Mouse (Mus musculus) liver, adult 10 weeks (tissue): Measurements from ENCODE around the gene Tmie. TPM values are rescaled to one million over a fixed set of nuclear protein-coding genes. Genes with fewer than 3 reads are reported as not detected.

Experiments used
- polyA plus RNA-seq: library from polyadenylated mRNA; stranded (reverse); fragments of 350-450 nt; fragmentation: Illumina TruSeq; extraction: RNeasy Lipid Tissue Mini Kit (QIAGEN cat#74804); gene quantifications from one replicate; pipeline ENCODE4 v1.2.3, GENCODE M21; 2014; ENCODE audit warnings: low read depth, low replicate concordance

Tmie gene
- 9.6 TPM for polyA plus RNA-seq

DNA sequence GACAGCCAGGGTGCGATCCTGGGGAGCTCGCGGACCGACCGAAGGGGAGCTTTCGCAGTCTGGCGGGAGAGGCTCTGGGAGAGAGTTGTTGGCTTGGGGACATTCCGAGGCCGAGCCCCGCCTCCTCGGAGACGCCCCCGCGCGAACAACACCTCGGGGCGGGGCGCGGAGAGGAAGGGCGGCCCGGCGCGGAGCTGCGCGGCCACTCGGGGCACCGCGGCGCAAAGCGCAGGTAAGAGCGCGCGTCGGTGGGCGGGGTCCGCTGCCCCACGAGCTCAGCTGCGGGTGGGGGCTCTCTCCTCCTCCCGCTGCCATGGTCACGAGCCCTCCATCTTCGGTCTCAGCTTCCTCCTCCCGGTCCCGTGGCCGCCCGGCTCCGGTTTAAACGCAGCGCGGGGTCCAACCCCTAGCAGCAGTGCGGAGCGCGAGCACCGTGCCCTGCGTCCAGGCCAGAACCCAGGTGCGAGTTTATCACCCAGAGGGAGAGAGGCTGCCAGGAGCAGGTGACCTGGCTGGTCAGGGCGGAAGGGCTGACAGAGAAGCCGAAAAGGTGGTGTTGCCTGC lies at the start of gene Tmie:
TSS of gene Tmie (minus strand) at position 116 of the 564 bp plus-strand sequence.

DNA sequence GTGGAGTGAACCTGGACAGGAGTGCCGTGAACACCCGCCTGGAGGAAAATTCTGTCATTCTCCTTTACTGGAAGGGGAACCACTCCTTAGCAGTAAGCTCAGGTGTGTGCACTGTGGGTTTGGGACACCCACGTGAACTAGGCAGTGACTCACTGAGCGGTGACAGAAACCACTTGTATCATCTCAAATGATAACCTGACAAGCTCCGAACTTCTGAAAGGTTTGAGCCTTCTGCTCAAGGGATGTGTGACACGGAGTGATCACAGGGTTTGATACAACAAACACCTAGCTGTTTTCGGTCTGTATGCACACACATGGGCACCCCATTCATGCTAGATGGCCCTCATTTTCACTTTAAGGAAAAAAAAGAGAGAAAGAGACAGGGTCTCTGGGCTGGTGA lies 36.9 kb upstream of the Tmie start, which contains the start of gene Fam240a:
TSS of gene Fam240a (minus strand) at position 76 of the 400 bp plus-strand sequence.

DNA sequence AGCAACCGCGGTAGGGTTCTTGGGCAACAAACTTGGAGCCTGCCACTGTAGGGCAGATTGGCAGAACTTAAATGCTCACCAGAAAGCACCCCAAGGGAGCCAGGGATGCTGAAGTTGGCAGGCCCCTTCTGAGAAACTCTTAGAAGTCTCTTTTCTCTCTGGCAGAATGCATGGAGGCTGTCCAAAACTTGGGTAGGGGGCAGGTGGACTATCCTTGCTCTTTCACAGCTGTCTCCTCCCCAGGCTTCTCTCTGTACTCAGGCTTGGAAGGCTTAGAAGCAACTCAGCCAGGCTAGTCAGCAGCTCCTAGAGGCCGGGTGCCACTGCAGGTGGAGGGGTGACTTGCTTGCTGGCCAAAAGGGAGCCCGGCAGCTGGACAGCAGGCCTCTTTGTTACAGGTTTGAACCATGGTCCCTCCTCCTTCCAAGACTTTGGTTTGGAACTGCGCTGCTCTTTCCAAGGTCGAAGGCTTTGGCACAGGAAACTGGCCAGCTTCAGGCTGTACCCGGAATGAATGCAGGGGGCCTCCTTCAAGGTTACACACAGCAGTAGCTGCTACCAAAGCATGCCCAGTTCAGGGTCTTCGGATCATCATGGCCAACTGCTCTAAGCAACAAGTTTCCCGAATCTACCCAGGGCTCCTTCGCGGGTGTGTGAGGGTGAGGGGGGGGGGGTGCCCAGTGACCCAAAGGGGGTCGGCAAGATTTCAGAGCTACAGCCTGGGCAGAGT lies 557 bp downstream of the Tmie start, which contains the start of gene Als2cl:
TSS of gene Als2cl (plus strand) at position 680 of the 730 bp plus-strand sequence.

DNA sequence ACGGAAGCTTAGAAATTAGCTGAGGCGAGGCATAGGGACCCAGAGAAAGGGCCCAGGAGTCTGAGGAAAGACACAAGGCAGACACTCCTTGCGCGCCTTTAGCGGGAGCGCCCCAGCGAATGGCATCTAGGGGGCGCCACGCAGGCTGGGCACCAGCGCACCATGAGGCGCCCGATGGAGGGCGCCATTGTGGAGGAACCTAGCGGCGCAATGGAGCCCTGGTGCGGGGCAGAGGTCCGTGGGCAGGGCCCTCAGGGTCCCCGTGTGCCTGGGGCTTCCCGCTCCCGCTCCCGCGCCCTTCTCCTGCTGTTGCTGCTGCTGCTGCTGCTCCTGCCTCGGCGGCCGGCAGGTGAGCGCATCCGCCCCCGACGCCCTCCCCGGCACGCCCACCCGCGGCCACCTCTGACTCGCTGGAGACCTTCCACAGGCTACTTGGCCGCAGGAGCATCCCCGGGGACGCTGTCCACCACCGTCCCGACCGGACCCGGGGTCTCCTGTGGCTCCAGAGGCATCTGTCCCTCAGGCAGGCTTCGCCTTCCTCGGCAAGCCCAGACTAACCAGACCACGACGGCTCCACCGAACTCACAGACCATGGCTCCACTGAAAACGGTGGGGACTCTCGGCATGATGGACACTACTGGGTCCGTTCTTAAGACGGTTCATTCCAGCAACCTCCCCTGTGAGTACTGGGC lies 22.0 kb downstream of the Tmie start, which contains the start of gene Prss50:
TSS of gene Prss50 (plus strand) at position 187 of the 692 bp plus-strand sequence.

DNA sequence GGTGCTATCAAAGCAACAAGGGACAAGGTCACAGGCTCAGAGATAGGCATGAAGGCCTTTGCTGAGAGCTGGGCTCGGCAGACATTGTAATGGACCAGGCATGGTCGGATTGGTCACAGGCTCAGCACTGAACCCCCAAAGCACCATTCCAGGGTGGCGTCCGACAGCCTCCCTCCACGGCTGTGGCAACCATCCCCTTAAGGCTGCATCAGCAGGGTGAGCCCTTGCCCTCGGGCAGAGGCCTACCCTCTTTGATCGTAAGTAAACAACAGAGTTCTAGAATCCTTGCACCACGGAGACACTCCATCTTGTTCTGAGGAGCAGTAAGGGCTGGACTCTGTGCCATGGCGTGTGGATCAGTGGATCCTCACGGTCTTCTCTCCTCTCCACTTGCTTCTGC lies 35.7 kb downstream of the Tmie start, which contains the start of gene Prss46:
TSS of gene Prss46 (plus strand) at position 301 of the 400 bp plus-strand sequence.

DNA sequence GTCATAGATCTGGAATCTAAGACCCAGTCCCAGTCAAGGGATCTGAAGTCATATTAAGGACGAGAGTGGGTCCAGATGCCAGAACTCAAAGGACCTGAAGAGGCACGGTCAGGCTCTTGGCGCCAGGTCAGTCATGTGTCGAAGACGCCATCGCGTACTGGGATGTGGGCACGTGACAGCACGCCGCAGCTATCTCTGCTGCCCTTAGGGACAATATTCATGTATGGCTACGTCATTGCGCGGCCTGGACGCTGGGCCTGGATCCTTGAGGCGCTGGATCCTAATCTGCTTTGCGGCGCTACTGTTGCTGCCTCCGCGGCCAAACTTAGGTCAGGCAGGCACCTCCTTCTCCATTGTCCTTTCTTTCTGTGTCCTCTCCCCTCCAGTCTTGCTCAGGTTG lies 45.5 kb downstream of the Tmie start, which contains the start of gene Prss45:
TSS of gene Prss45 (plus strand) at position 178 of the 400 bp plus-strand sequence.

DNA sequence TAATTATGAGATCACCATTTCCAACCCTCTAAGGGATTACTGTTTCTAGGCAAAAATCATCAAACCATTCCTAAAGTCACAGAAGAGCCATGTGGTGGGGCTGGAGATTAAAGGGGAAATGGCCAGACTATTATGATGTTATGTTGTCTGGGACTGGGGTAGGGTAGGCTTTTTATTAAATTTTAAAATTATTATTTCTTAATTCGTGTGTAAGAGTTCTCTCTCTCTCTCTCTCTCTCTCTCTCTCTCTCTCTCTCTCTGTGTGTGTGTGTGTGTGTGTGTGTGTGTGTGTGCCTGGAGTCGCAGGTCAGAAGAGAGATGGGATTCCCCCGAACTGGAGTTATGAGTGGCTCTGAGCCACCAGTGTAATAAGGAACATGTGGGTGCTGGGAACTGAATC lies 53.5 kb downstream of the Tmie start, which contains the start of gene Prss43:
TSS of gene Prss43 (plus strand) at position 301 of the 400 bp plus-strand sequence.

Other genes starting within 250 kb of the Tmie start
- gene Nbeal2, start 226.0 kb downstream of the Tmie start, polyA plus RNA-seq: 1.2 TPM
- 1.9 TPM for gene Ccdc12, start 223.6 kb downstream of the Tmie start, polyA plus RNA-seq
- not detected for gene Myl3, start 138.3 kb downstream of the Tmie start, polyA plus RNA-seq
- gene Pth1r, start 133.0 kb downstream of the Tmie start, polyA plus RNA-seq: 0.45 TPM
- not detected for gene Prss42, start 81.9 kb downstream of the Tmie start, polyA plus RNA-seq
- not detected for gene Prss44, start 66.1 kb downstream of the Tmie start, polyA plus RNA-seq
- not detected for gene Prss43, start 53.4 kb downstream of the Tmie start, polyA plus RNA-seq
- gene Prss45, start 45.5 kb downstream of the Tmie start, polyA plus RNA-seq: not detected
- gene Prss46, start 35.6 kb downstream of the Tmie start, polyA plus RNA-seq: not detected
- gene Prss50, start 22.1 kb downstream of the Tmie start, polyA plus RNA-seq: not detected
- 4.0 TPM for gene Als2cl, start 243 bp downstream of the Tmie start, polyA plus RNA-seq
- not detected for gene Fam240a, start 36.7 kb upstream of the Tmie start, polyA plus RNA-seq
- gene Tdgf1, start 66.0 kb upstream of the Tmie start, polyA plus RNA-seq: not detected
- not detected for gene Lrrc2, start 71.4 kb upstream of the Tmie start, polyA plus RNA-seq
- gene Rtp3, start 110.5 kb upstream of the Tmie start, polyA plus RNA-seq: 38.6 TPM
- not detected for gene Ltf, start 139.2 kb upstream of the Tmie start, polyA plus RNA-seq
- gene Ccrl2, start 177.4 kb upstream of the Tmie start, polyA plus RNA-seq: 0.34 TPM
- 30.3 TPM for gene Lrrfip2, start 237.5 kb upstream of the Tmie start, polyA plus RNA-seq